Mouse (Mus musculus): Measurements from ENCODE around the gene Zfp523.
A peak's percentile ranks its signal among the peaks of the same experiment; 100 is the strongest.

Zfp523 gene

DNA sequence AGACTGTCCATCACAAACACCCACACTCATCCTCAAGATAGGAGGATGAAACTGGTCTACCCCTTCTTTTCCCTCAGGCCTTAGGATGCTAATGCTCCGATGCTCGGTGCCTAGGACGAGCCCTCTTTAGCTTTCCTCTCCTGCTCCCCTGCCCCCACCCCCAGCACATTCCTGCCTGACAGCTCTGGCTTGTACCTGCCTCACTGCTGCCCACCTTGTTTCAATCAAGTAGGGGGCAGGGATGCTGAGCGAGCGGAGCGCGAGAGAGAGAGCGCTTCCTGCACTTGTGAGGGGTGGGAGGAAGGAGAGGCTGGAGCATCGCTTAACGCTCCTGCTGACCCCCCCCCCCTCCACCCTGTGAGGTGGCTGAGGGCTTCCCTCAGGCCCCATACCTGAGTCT, 16.6 kb upstream of the Zfp523 start:
- no peak for DNase-seq (ENCODE audit: low spot score)

GRCm38 (mm10) chr17:28161310-28161881, 15.5 kb upstream of the Zfp523 start:
- no peak for DNase-seq (ENCODE audit: low spot score)

DNA sequence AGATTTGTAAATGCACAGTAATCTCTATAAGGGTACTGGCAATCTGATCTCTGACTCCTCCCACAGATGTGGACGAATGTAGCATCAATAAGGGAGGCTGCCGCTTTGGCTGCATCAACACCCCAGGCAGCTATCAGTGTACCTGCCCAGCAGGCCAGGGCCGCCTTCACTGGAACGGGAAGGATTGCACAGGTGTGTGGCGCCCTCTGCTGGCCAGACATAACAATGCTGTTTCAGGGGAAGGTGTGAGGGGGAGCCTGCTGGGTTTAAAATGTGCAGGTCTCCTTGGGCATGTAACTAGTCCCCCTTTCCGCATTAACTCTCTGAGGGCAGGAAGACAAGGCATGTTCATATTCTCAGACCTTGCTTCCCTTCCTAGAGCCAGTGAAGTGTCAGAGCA, 13.3 kb upstream of the Zfp523 start:
- peak; percentile 79 for DNase-seq (ENCODE audit: low spot score)

GRCm38 (mm10) chr17:28170460-28171305, 6.2 kb upstream of the Zfp523 start:
- no peak for DNase-seq (ENCODE audit: low spot score)

- DNase-seq (ENCODE audit: low spot score): no peak
These were observed 4.2 kb upstream of the Zfp523 start for GRCm38 (mm10) chr17:28172690-28173089.

- DNase-seq (ENCODE audit: low spot score): no peak
These were observed 664 bp downstream of the Zfp523 start for GRCm38 (mm10) chr17:28177540-28178046.

DNA sequence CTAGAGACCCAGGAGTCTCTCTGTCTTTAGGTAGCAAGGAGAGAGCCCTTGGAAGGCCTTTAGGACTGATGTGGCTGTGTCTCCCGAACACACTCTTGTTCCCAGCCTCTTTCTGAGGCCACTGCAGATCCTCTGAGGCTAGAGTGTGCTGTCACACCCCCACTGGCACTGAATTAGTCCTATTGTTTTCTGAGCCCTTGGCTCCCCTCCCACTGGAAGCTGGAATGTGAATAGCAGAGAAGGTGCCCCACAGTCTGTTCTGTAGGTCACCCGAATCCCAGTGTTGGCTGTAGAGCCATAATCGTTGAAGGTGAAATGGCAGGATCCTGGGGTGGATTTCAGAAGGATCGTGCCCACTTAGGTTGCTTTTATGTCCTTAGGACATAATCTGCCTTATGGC, 3.4 kb downstream of the Zfp523 start:
- no peak for DNase-seq (ENCODE audit: low spot score)

DNA sequence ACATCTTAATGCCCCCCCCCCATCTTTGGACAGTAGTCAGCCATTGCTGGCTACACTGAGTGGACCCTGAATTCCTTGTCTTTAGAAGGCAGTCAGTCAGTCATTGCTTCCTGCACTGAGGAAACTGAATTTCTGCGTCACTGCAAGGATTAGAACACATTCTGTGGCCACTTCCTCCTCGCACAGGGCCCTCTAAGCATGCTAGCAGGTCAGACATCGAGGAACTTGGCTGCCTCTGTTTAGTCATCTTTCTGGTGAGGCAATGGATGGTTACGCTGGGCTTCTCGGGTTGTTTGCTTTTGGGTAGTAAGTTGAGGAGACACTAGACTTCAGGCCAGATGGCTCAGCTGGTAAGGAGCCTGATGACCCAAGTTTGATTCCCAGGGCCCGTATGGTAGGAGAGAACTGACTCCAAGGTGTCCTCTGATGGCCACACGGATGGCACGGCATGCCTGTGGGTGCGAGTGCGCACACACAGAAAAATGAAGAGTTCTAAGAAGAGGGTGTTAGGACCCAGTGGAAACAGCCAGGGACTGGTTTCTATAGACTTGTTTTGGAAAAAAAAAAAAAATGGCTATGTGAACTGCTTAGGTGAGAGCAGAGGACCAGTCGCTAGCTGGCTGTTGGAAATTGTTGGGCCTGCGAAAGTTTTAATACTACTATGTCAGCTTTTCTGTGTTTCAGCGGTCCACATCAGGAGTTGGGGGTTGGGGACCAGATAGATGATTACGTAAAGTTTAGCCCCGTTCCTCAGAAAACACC, 4.0 kb downstream of the Zfp523 start:
- no peak for DNase-seq (ENCODE audit: low spot score)

DNA sequence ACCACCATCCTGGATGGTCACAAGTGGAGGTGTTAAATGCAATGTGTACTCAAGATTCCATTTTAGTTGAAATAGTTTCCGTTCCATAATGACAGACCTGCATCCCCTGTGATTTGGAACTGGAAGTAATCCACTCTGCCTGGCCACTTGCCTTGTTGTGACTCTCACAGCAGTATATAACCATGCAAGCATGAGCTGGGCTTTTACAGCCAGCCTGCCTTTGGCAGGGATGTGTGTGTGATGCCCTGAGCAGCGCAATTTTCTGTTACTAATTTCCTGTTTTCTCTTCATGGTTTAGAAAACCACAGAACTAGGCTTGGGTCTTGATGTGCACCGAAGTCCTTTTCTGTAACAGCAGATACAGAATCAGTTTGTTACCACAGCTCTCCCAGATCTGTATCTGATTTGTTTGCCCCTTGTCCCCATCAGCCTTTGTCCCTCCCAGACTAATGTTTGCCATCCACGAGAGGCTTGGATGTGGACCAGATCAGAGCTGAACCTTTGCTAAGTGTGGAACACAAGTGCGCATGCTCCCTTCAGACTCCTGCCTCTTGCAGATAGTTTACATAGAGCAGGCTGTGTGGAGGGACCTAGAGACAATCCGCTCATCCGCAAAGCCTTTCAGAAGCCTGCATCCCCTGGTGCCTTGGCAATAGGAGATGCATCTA, 8.2 kb downstream of the Zfp523 start:
- DNase-seq (ENCODE audit: low spot score): no peak

DNA sequence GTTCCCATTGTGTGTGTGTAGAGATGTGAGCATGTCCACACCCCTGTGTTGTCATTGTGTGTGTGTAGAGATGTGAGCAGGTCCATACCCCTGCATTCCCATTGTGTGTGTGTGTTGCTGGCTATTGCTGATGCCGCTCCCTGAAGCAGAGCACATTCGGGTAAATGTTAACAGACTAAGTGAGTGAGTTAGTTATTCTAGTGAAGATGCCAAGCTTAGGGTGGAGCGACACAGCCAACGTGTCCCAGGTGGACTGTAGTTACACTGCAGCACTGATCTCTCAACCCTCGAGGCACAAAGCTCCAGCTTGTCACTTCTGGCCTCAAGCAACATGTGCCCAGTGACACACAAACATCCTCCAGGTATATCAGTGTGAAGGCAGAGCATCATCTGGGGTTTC, 11.4 kb downstream of the Zfp523 start:
- DNase-seq (ENCODE audit: low spot score): no peak

DNA sequence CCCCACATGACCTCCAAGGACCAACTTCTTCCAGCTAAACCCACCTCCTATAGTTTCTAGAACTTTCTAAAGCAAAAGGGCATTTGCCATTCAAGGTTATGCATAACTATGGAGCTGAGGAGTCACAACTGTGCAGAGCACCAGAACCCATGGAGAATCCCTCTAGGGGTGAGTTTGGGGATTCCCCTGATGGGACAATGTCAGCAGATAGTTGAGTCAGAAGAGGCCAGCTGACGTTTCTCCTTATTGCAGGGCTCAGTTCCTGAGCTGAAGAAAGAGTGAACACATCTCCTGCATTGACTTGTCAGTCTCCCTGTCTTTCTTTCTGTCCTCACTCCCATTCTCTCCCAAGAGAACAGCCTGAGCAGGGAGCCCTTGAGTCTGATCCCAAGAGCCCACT, 15.8 kb downstream of the Zfp523 start:
- no peak for DNase-seq (ENCODE audit: low spot score)

DNA sequence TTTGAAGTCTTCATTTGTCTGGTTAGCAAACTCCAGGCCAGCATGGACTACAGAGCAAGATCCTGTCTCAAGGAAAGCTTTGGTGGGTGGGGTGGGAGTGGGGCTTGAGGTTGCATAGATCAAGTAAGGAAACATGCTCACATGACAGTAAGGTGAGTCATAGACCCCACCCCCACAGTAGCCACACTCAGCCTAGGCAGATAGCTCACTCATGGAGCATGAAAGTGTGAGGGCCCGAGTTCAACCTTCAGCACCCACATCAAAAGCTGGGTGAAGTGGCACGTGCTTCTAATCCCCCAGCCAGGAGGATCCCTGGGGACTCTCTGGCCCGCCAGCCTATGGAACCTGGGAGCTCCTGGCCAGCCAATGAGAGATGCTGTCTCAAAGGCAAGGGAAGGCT, 16.6 kb downstream of the Zfp523 start:
- no peak for DNase-seq (ENCODE audit: low spot score)

GRCm38 (mm10) chr17:28195033-28195432, 18.1 kb downstream of the Zfp523 start:
- DNase-seq (ENCODE audit: low spot score): no peak

DNA sequence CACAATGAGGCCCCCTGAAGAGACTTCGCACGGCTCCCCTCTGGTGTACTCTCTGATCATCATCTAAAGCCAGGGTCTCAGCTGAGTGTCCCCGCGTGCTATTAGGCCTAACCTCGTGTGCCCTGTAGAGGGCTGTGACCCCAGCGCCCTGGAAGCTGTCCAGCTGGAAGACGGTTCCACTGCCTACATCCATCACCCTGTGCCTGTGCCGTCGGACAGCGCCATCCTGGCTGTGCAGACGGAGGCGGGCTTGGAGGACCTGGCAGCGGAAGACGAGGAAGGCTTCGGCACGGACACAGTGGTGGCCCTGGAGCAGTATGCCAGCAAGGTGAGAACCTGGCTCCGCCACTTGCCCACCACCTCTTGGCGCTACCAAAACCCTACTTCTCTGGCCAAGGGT, 20.7 kb downstream of the Zfp523 start:
- no peak for DNase-seq (ENCODE audit: low spot score)

GRCm38 (mm10) chr17:28201982-28202381, 25.1 kb downstream of the Zfp523 start:
- no peak for DNase-seq (ENCODE audit: low spot score)

DNA sequence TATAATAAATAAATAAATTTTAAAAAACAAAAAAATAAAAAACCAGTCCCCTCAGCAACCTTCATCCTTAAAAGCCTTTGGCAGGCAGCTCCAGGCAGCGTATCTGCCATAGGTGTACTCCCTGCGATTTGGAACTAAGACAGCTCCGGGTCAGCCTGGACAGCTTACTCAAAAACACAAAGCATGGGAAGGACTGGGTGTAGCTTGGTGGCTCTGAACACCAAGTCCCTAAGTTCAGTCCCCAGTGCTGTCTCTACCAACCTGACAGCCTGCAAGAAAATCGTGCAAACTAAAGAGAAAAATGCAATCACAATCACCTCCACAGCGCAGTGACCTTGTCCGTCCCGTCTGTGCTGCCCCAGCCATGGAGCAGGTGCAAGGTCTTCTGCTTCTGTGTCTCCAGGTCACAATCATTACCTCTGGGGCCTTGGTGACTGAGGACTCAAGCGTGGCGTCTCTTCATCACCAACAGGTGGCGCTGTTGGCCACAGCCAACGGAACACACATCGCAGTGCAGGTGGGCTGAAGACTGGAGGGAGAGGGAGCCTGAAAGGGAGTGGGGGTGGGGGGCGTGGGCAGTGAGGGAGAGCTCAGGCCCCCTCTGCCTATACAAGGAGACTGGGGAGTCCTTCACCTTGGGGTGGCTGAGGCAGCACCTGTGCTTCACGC, 27.3 kb downstream of the Zfp523 start:
- peak; percentile 52 for DNase-seq (ENCODE audit: low spot score)

- DNase-seq (ENCODE audit: low spot score): no peak
These were observed 28.5 kb downstream of the Zfp523 start for GRCm38 (mm10) chr17:28205443-28205842.

DNA sequence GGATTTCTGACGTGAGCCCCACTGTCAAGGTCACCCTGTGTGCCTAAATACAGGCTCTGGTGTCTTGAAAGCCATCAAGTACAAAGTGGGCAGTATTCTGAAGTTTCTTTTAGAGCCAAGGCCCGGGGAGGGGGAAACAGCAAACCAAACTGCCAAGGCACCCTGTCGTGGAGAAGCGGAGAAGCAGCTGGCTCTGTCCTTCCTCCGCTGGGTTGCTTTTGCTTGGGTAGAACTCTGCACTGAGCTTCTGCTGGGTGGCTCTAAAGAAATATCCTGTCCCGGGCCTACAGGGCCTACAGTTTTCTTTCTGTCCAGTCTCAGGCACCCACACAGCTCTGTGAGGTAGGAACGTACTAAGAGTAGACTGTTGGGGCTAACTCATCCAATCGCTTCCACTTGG, 30.2 kb downstream of the Zfp523 start:
- no peak for DNase-seq (ENCODE audit: low spot score)

- DNase-seq (ENCODE audit: low spot score): peak; percentile 57
These were observed 30.8 kb downstream of the Zfp523 start, which contains the start of gene Def6 for GRCm38 (mm10) chr17:28207591-28208313. Gene Def6, plus strand, starts transcription at chr17:28207778.

- DNase-seq (ENCODE audit: low spot score): no peak
These were observed 31.3 kb downstream of the Zfp523 start for GRCm38 (mm10) chr17:28208314-28208612.

DNA sequence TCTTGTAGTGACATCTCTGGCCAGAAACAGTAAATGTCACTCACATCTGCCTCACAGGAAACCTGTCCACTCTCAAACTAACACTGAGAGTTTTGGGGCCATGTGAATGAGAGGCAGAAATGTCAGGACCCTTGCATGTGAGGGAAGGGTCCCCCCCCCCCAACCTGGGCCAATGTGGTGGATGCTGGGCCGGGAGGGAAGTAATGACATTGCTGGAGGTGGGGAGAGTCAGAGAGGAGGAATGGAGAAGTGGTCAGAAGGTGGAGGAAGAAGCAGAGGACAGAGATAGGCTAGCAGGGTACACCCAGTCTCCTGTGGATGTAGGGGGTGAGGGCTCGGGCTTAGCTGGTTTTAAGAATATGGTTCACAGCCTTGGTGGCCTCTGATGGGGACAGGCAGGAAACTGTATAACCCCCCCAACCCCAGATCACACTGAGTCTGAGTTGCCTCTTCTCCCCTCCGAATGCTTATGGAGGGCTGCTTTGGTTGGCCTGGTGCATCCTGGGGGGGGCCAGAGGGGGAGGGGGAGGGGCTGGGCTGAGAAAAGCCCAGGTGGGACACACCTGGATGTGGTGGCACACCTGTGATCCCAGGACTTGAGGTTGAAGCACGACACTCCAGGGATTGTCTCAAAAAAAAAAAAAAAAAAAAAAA, 32.7 kb downstream of the Zfp523 start:
- DNase-seq (ENCODE audit: low spot score): no peak
